Mouse (Mus musculus) kidney, embryonic 14.5 days (tissue): ENCODE measurements around the gene Rps28. TPM values are rescaled to one million over a fixed set of nuclear protein-coding genes. Genes with fewer than 3 reads are reported as not detected.

Experiments used
- ATAC-seq: fragments of 200-750 bp; cut with Nextera tagmentation; 2 replicates; pipeline ENCODE4 v1.8.0; 2017; ENCODE audit warnings: moderate number of reproducible peaks, mild to moderate bottlenecking, moderate TSS enrichment, moderate library complexity; ENCODE audit not compliant: low FRiP score, low TSS enrichment
- H3K27ac ChIP-seq: fragments of 300-500 bp; sonication (generic); 2 replicates; pipeline ENCODE4 v1.5.1; 2014; ENCODE audit warnings: low read depth, mild to moderate bottlenecking, low read length, moderate library complexity, mixed read lengths
- H3K27me3 ChIP-seq: fragments of 300-500 bp; sonication (generic); 2 replicates; pipeline ENCODE4 v1.6.1; 2014; ENCODE audit warnings: mild to moderate bottlenecking, low read length; ENCODE audit not compliant: control insufficient read depth, insufficient read depth
- H3K36me3 ChIP-seq: fragments of 300-500 bp; sonication (generic); 2 replicates; pipeline ENCODE4 v1.6.1; 2014; ENCODE audit warnings: low read length, mixed read lengths; ENCODE audit not compliant: control insufficient read depth, insufficient read depth
- H3K4me1 ChIP-seq: fragments of 300-500 bp; sonication (generic); 2 replicates; pipeline ENCODE4 v1.6.1; 2014; ENCODE audit warnings: low read length, mixed read lengths; ENCODE audit not compliant: control insufficient read depth, insufficient read depth
- H3K4me2 ChIP-seq: fragments of 300-500 bp; sonication (generic); replicated peaks from 2 replicates; pipeline ENCODE4 v1.6.1; 2014; ENCODE audit warnings: low read depth, mild to moderate bottlenecking, low read length
- H3K4me3 ChIP-seq: fragments of 300-500 bp; sonication (generic); 2 replicates; pipeline ENCODE4 v1.5.1; 2014; ENCODE audit warnings: mild to moderate bottlenecking, low read length
- H3K9ac ChIP-seq: fragments of 300-500 bp; sonication (generic); 2 replicates; pipeline ENCODE4 v1.6.1; 2014; ENCODE audit warnings: low read depth, mild to moderate bottlenecking, low read length, moderate library complexity
- H3K9me3 ChIP-seq: fragments of 300-500 bp; sonication (generic); 2 replicates; pipeline ENCODE4 v1.6.1; 2016; ENCODE audit warnings: low read length; ENCODE audit not compliant: control insufficient read depth
- WGBS: fragments of 180-500 bp; shearing (Covaris S2); extraction: QIAGEN DNeasy Blood & Tissue Kit; methylation state at CpG from one replicate; pipeline ENCODE4 v1.1.7; 2014; 5-methylcytosine and 5-hydroxymethylcytosine counted together
- polyA plus RNA-seq: library from polyadenylated mRNA; unstranded; fragments of >200 nt; fragmentation: Nextera tagmentation; extraction: Ambion mirVana; gene quantifications from 2 replicates; pipeline ENCODE4 v1.2.1, GENCODE M21; 2014

Rps28 gene
- polyA plus RNA-seq, 1 experiment from 2014 or later = 1,210 TPM

DNA sequence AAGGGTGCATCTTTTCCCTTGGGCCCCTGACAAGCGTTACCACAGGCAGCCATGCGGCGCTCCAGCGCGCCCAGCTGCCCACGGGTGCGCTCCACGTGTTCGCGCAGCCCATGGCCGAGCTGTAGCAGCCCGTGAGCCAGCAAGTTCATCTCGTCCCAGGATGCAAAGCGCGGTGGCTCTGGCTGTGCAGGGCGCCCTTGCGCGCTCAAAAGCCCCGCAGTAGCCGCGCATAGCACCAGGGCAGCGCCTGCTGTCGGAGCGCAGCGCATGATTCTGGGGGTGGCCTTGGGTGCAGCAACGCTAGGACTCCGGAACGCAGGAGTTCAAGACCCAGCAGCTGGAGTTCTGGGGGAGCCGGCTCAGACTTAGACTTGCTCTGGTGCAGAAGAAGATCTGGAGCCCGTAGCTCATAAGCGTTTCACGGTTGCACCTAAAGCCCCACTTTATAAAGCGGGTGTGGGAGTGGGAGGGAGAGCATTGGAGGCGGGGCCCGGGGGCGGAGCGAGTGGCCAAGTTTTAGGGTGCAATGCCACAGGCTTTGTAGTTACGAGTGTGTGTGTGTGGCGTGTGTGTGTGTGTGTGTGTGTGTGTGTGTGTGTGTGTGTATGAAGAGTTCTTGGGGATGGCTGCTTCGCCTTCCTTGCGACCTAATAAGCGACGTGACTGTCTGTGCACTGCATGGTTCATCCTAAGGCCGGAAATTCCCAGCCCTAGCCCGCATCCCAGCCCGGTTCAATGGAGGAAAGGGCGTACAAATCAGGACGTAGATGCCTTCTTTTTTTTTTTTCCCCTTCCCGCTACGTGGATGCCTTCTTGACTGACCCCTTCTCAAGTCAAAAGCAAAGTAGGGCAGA is 43.0 kb downstream of the Rps28 start, which contains the start of gene Angptl4:
TSS of gene Angptl4 (minus strand) at position 707 of the 854 bp plus-strand sequence.
- Histone ChIP-seq H3K36me3 (peaks cover 13% of the 10 kb centered on the region), H3K9me3 (no peaks in the 10 kb centered on the region), H3K27ac (peak within 1 kb of the TSS; percentile 57; the same call in 1 of the 2 replicates), H3K4me2 (peak within 1 kb of the TSS; percentile 60), H3K27me3 (no peaks in the 10 kb centered on the region), H3K4me3 (peak within 1 kb of the TSS; percentile 37), H3K9ac (peak within 1 kb of the TSS; percentile 58), H3K4me1 (peaks cover 19% of the 10 kb centered on the region)
- ATAC-seq = peak; percentile 87
- WGBS = under 1% methylated on average over 50 of the region's 50 CpGs

DNA sequence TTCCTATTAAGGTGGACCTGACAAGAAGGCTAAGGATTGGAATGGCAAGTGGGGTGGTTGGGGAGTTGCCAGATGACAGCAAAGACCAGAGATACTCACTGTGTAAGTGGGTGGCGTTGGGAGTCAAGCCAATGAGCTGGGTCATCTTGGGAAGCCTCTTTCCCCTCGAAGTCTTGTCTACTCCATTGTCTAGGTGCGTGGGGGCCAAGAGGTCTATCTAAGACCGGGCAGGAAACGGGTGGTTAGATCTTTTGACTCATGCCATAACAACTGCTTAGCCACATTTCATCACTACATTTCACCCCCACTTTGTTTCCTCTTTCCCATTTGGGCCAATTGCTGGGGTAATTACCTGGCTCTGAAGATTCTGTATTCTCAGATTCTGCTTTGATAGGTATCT is 43.9 kb downstream of the Rps28 start:
- peak overlapping the region; percentile 60 for H3K4me2 ChIP-seq
- ATAC-seq = no peak
- H3K9me3 ChIP-seq = no peaks in the 10 kb centered on the region
- no peak overlapping the region for H3K9ac ChIP-seq
- peak overlapping the region; percentile 57; the same call in 1 of the 2 replicates for H3K27ac ChIP-seq
- peaks cover 19% of the 10 kb centered on the region for H3K4me1 ChIP-seq
- WGBS = 82% methylated on average over 5 of the region's 5 CpGs
- H3K4me3 ChIP-seq = peak overlapping the region; percentile 37
- peaks cover 13% of the 10 kb centered on the region for H3K36me3 ChIP-seq
- H3K27me3 ChIP-seq = no peaks in the 10 kb centered on the region

- 82% methylated on average over 5 of the region's 5 CpGs for WGBS
- H3K9me3 ChIP-seq = no peaks in the 10 kb centered on the region
- H3K27me3 ChIP-seq = no peaks in the 10 kb centered on the region
- H3K27ac ChIP-seq = peak overlapping the region; percentile 57
- peak overlapping the region; percentile 37; the same call in 1 of the 2 replicates for H3K4me3 ChIP-seq
- peaks cover 19% of the 10 kb centered on the region for H3K4me1 ChIP-seq
- no peak overlapping the region for H3K9ac ChIP-seq
- H3K36me3 ChIP-seq = peaks cover 17% of the 10 kb centered on the region
- ATAC-seq = no peak
- H3K4me2 ChIP-seq = peak overlapping the region; percentile 60
Observed at GRCm38 (mm10) chr17:33779967-33780295, 44.4 kb downstream of the Rps28 start.

DNA sequence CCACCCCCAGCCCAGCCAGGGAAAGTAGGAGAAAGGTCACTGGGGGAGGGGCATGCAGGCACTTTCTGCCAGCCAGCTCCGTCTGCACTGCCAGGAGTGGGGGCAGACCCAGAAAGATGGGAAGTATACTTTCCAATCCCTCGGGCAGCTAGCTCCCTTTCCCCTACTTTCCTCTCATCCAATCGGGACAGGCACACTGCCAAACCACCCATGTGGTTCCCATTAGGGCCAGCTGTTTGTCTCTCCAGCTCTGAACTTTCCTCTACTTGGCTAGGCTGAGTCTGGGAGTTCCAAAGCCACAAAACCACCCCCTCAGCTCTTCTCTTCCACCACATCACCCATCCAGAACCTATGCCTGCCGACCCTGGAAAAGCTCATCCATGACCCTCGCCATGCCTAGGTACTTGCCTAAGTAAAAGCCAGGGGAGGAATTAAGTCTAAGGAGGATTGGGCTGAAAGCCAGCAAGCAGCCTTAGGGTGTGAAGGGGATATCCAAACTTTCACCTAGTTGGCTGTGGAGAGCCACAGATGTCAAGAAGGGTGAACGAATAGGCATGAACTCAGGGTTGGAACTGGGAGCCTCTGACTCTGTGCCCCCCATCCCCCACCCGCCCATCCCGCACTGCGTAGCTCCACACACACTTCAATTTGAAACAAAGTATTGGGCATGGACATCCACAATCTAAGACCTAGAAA is 44.9 kb downstream of the Rps28 start:
- peaks cover 19% of the 10 kb centered on the region for H3K36me3 ChIP-seq
- peaks cover 19% of the 10 kb centered on the region for H3K4me1 ChIP-seq
- H3K27ac ChIP-seq = peak overlapping the region; percentile 77
- H3K4me2 ChIP-seq = peak overlapping the region; percentile 60
- 46% methylated on average over 9 of the region's 9 CpGs for WGBS
- ATAC-seq = peak; percentile 70
- no peaks in the 10 kb centered on the region for H3K27me3 ChIP-seq
- peak overlapping the region; percentile 37; the same call in 1 of the 2 replicates for H3K4me3 ChIP-seq
- no peaks in the 10 kb centered on the region for H3K9me3 ChIP-seq
- no peak overlapping the region for H3K9ac ChIP-seq

GRCm38 (mm10) chr17:33775287-33775686 is 49.1 kb downstream of the Rps28 start:
- Histone ChIP-seq H3K9me3 (no peaks in the 10 kb centered on the region), H3K4me2 (no peak overlapping the region), H3K27ac (no peak overlapping the region), H3K36me3 (peaks cover 19% of the 10 kb centered on the region), H3K27me3 (no peaks in the 10 kb centered on the region), H3K4me3 (no peak overlapping the region), H3K9ac (no peak overlapping the region), H3K4me1 (peaks cover 7% of the 10 kb centered on the region)
- no peak for ATAC-seq
- 94% methylated on average over 4 of the region's 4 CpGs for WGBS

- WGBS = 95% methylated on average over 8 of the region's 8 CpGs
- Histone ChIP-seq H3K4me1 (peaks cover 7% of the 10 kb centered on the region), H3K9me3 (no peaks in the 10 kb centered on the region)
Observed at GRCm38 (mm10) chr17:33774573-33775155, 49.7 kb downstream of the Rps28 start.

GRCm38 (mm10) chr17:33773871-33774572 is 50.3 kb downstream of the Rps28 start:
- WGBS = 91% methylated on average over 6 of the region's 6 CpGs

More at GRCm38 (mm10) chr17:33774573-33775155, 49.7 kb downstream of the Rps28 start:
- Histone ChIP-seq H3K36me3 (peaks cover 19% of the 10 kb centered on the region), H3K27me3 (no peaks in the 10 kb centered on the region), H3K4me3 (no peak overlapping the region), H3K27ac (no peak overlapping the region), H3K9ac (no peak overlapping the region), H3K4me2 (no peak overlapping the region)
- ATAC-seq = no peak

GRCm38 (mm10) chr17:33773426-33773825 is 50.9 kb downstream of the Rps28 start:
- H3K9me3 ChIP-seq = no peaks in the 10 kb centered on the region
- ATAC-seq = no peak
- H3K27me3 ChIP-seq = no peaks in the 10 kb centered on the region
- no peak overlapping the region for H3K4me2 ChIP-seq
- no peak overlapping the region for H3K9ac ChIP-seq
- peaks cover 2% of the 10 kb centered on the region; the same call in 1 of the 2 replicates for H3K4me1 ChIP-seq
- H3K36me3 ChIP-seq = peaks cover 19% of the 10 kb centered on the region
- no peak overlapping the region for H3K4me3 ChIP-seq
- 80% methylated on average over 6 of the region's 6 CpGs for WGBS
- H3K27ac ChIP-seq = no peak overlapping the region

More at GRCm38 (mm10) chr17:33773871-33774572, 50.3 kb downstream of the Rps28 start:
- H3K9me3 ChIP-seq = no peaks in the 10 kb centered on the region
- no peak for ATAC-seq
- peaks cover 19% of the 10 kb centered on the region for H3K36me3 ChIP-seq
- peaks cover 7% of the 10 kb centered on the region for H3K4me1 ChIP-seq
- no peak overlapping the region for H3K27ac ChIP-seq
- no peak overlapping the region for H3K4me3 ChIP-seq
- H3K9ac ChIP-seq = no peak overlapping the region
- no peak overlapping the region for H3K4me2 ChIP-seq
- H3K27me3 ChIP-seq = no peaks in the 10 kb centered on the region
